Mouse (Mus musculus) thymus, adult 2 months (tissue): ENCODE measurements around the gene Sema6d.

Experiments used
- CTCF ChIP-seq: fragments of 200-500 bp; IDR thresholded peaks from 2 replicates; pipeline ENCODE4 v1.5.1; 2012; ENCODE audit warnings: mild to moderate bottlenecking, control low read depth, low read length, moderate library complexity, borderline replicate concordance; ENCODE audit not compliant: control insufficient read depth, poor library complexity, insufficient read depth; ENCODE audit errors: extremely low read depth
- POLR2A ChIP-seq: fragments of 200-500 bp; IDR thresholded peaks from 2 replicates; pipeline ENCODE4 v1.6.1; 2012; ENCODE audit warnings: mild to moderate bottlenecking, low read length, control low read depth, moderate library complexity; ENCODE audit not compliant: control insufficient read depth, poor library complexity, insufficient read depth; ENCODE audit errors: extremely low read depth

DNA sequence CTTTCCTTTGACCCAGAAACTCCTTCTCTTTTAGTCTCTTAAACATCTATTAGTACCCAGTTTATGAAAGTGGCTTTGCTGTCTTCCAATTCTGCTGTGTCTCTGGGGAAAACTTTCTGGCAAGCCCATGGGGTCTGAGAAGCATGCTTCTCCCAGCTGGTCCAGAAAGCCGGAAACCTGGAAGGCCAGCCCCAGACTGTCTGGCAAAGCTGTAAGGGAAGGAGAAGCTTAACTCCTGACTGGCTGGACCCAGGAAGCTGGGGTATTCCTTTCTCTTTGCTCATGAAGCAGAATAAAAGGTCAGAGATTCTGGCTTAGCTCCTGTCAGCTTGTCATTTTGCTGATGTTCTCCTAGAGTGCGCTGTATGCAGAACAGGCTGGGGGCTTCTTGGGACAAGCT is 280.2 kb downstream of the Sema6d start:
- TF ChIP-seq CTCF (no peak), POLR2A (no peak)
